Mouse (Mus musculus): Measurements from ENCODE around the gene Gm37240. TPM values are rescaled to one million over a fixed set of nuclear protein-coding genes. Genes with fewer than 3 reads are reported as not detected.

Gene Gm37240
- total and polyA plus RNA-seq, 3 experiments, result not detected

- DNase-seq (ENCODE audit: low spot score) (no peak), ATAC-seq (ENCODE audit: extremely low read depth, insufficient number of reproducible peaks, low FRiP score, poor library complexity, severe bottlenecking) (no peak)
- no peak for TF ChIP-seq CTCF (IDR thresholded peaks at IDR 0.05; ENCODE audit: low read depth, low read length)
- TF ChIP-seq GATA2 (IDR thresholded peaks at IDR 0.05; ENCODE audit: borderline replicate concordance, low read depth, low read length), result no peak
- TF ChIP-seq TAL1 (conservative IDR thresholded peaks at IDR 0.05; ENCODE audit: low read depth, low read length), result no peak
- TF ChIP-seq POLR2AphosphoS5 (IDR thresholded peaks at IDR 0.05; ENCODE audit: insufficient replicate concordance, low read depth, low read length), result no peak
- no peak for TF ChIP-seq GATA1 (IDR thresholded peaks at IDR 0.05; ENCODE audit: borderline replicate concordance, low read length)
- Histone ChIP-seq H3K9me3 (replicated peaks) (no peaks in the 10 kb centered on the region), H3K27me3 (ENCODE audit: insufficient read depth, low read length) (no peaks in the 10 kb centered on the region), H3K4me3 (ENCODE audit: low read depth, low read length) (no peak overlapping the region), H3K36me3 (replicated peaks) (no peaks in the 10 kb centered on the region), H3K4me1 (ENCODE audit: insufficient read depth, low read depth, low read length) (no peaks in the 10 kb centered on the region)
Observed at GRCm38 (mm10) chr3:85914806-85915205, 27.5 kb upstream of the Gm37240 start.

GRCm38 (mm10) chr3:85907136-85907535 lies 19.8 kb upstream of the Gm37240 start:
- H3K27me3 ChIP-seq (ENCODE audit: insufficient read depth, low read length), result peaks cover 2% of the 10 kb centered on the region; the same call in 1 of the 2 replicates
- TF ChIP-seq TAL1 (conservative IDR thresholded peaks at IDR 0.05; ENCODE audit: low read depth, low read length), result no peak
- no peak for TF ChIP-seq CTCF (IDR thresholded peaks at IDR 0.05; ENCODE audit: low read depth, low read length)
- TF ChIP-seq POLR2AphosphoS5 (IDR thresholded peaks at IDR 0.05; ENCODE audit: insufficient replicate concordance, low read depth, low read length), result no peak
- no peak for TF ChIP-seq GATA1 (IDR thresholded peaks at IDR 0.05; ENCODE audit: borderline replicate concordance, low read length)
- no peak for TF ChIP-seq GATA2 (IDR thresholded peaks at IDR 0.05; ENCODE audit: borderline replicate concordance, low read depth, low read length)
- H3K36me3 ChIP-seq (replicated peaks), result no peaks in the 10 kb centered on the region
- no peaks in the 10 kb centered on the region for H3K4me1 ChIP-seq (ENCODE audit: insufficient read depth, low read depth, low read length)
- DNase-seq (ENCODE audit: low spot score) (no peak), ATAC-seq (ENCODE audit: extremely low read depth, insufficient number of reproducible peaks, low FRiP score, poor library complexity, severe bottlenecking) (no peak)
- H3K9me3 ChIP-seq (replicated peaks), result no peaks in the 10 kb centered on the region
- no peak overlapping the region for H3K4me3 ChIP-seq (ENCODE audit: low read depth, low read length)

GRCm38 (mm10) chr3:85904371-85904770 lies 17.1 kb upstream of the Gm37240 start:
- TF ChIP-seq POLR2AphosphoS5 (IDR thresholded peaks at IDR 0.05; ENCODE audit: insufficient replicate concordance, low read depth, low read length) (no peak), TAL1 (conservative IDR thresholded peaks at IDR 0.05; ENCODE audit: low read depth, low read length) (no peak), CTCF (IDR thresholded peaks at IDR 0.05; ENCODE audit: low read depth, low read length) (no peak), GATA2 (IDR thresholded peaks at IDR 0.05; ENCODE audit: borderline replicate concordance, low read depth, low read length) (no peak), GATA1 (IDR thresholded peaks at IDR 0.05; ENCODE audit: borderline replicate concordance, low read length) (no peak)
- H3K27me3 ChIP-seq (ENCODE audit: insufficient read depth, low read length), result peaks cover 6% of the 10 kb centered on the region; the same call in 1 of the 2 replicates
- ATAC-seq (ENCODE audit: extremely low read depth, insufficient number of reproducible peaks, low FRiP score, poor library complexity, severe bottlenecking), result no peak
- no peaks in the 10 kb centered on the region for H3K36me3 ChIP-seq (replicated peaks)
- H3K4me1 ChIP-seq (ENCODE audit: insufficient read depth, low read depth, low read length), result no peaks in the 10 kb centered on the region
- no peaks in the 10 kb centered on the region for H3K9me3 ChIP-seq (replicated peaks)
- H3K4me3 ChIP-seq (ENCODE audit: low read depth, low read length), result no peak overlapping the region
- DNase-seq (ENCODE audit: low spot score), result no peak

GRCm38 (mm10) chr3:85895020-85895419 lies 7.7 kb upstream of the Gm37240 start:
- DNase-seq (ENCODE audit: low spot score), result no peak
- H3K4me1 ChIP-seq (ENCODE audit: insufficient read depth, low read depth, low read length), result no peaks in the 10 kb centered on the region
- ATAC-seq (ENCODE audit: extremely low read depth, insufficient number of reproducible peaks, low FRiP score, poor library complexity, severe bottlenecking), result no peak
- H3K9me3 ChIP-seq (replicated peaks), result no peaks in the 10 kb centered on the region
- TF ChIP-seq GATA1 (IDR thresholded peaks at IDR 0.05; ENCODE audit: borderline replicate concordance, low read length) (no peak), POLR2AphosphoS5 (IDR thresholded peaks at IDR 0.05; ENCODE audit: insufficient replicate concordance, low read depth, low read length) (no peak), GATA2 (IDR thresholded peaks at IDR 0.05; ENCODE audit: borderline replicate concordance, low read depth, low read length) (no peak), CTCF (IDR thresholded peaks at IDR 0.05; ENCODE audit: low read depth, low read length) (no peak), TAL1 (conservative IDR thresholded peaks at IDR 0.05; ENCODE audit: low read depth, low read length) (no peak)
- H3K4me3 ChIP-seq (ENCODE audit: low read depth, low read length), result no peak overlapping the region
- H3K36me3 ChIP-seq (replicated peaks), result no peaks in the 10 kb centered on the region
- no peaks in the 10 kb centered on the region for H3K27me3 ChIP-seq (ENCODE audit: insufficient read depth, low read length)

- Histone ChIP-seq H3K27me3 (ENCODE audit: insufficient read depth, low read length) (peaks cover 10% of the 10 kb centered on the region), H3K4me3 (ENCODE audit: low read depth, low read length) (no peak overlapping the region), H3K36me3 (replicated peaks) (no peaks in the 10 kb centered on the region), H3K9me3 (replicated peaks) (no peaks in the 10 kb centered on the region), H3K4me1 (ENCODE audit: insufficient read depth, low read depth, low read length) (peaks cover 13% of the 10 kb centered on the region)
- TF ChIP-seq GATA2 (IDR thresholded peaks at IDR 0.05; ENCODE audit: borderline replicate concordance, low read depth, low read length) (no peak), CTCF (IDR thresholded peaks at IDR 0.05; ENCODE audit: low read depth, low read length) (no peak), GATA1 (IDR thresholded peaks at IDR 0.05; ENCODE audit: borderline replicate concordance, low read length) (no peak), TAL1 (conservative IDR thresholded peaks at IDR 0.05; ENCODE audit: low read depth, low read length) (no peak), POLR2AphosphoS5 (IDR thresholded peaks at IDR 0.05; ENCODE audit: insufficient replicate concordance, low read depth, low read length) (no peak)
- no peak for ATAC-seq (ENCODE audit: extremely low read depth, insufficient number of reproducible peaks, low FRiP score, poor library complexity, severe bottlenecking)
- no peak for DNase-seq (ENCODE audit: low spot score)
Observed at GRCm38 (mm10) chr3:85891571-85891970, 4.3 kb upstream of the Gm37240 start.

GRCm38 (mm10) chr3:85888221-85888671 lies 928 bp upstream of the Gm37240 start:
- Histone ChIP-seq H3K36me3 (replicated peaks) (no peaks in the 10 kb centered on the region), H3K4me3 (ENCODE audit: low read depth, low read length) (no peak overlapping the region), H3K27me3 (ENCODE audit: insufficient read depth, low read length) (peaks cover 10% of the 10 kb centered on the region), H3K4me1 (ENCODE audit: insufficient read depth, low read depth, low read length) (peaks cover 13% of the 10 kb centered on the region), H3K9me3 (replicated peaks) (no peaks in the 10 kb centered on the region)
- TF ChIP-seq TAL1 (conservative IDR thresholded peaks at IDR 0.05; ENCODE audit: low read depth, low read length), result no peak
- no peak for TF ChIP-seq CTCF (IDR thresholded peaks at IDR 0.05; ENCODE audit: low read depth, low read length)
- TF ChIP-seq GATA1 (IDR thresholded peaks at IDR 0.05; ENCODE audit: borderline replicate concordance, low read length), result no peak
- TF ChIP-seq GATA2 (IDR thresholded peaks at IDR 0.05; ENCODE audit: borderline replicate concordance, low read depth, low read length), result no peak
- TF ChIP-seq POLR2AphosphoS5 (IDR thresholded peaks at IDR 0.05; ENCODE audit: insufficient replicate concordance, low read depth, low read length), result no peak
- DNase-seq (ENCODE audit: low spot score), result no peak
- no peak for ATAC-seq (ENCODE audit: extremely low read depth, insufficient number of reproducible peaks, low FRiP score, poor library complexity, severe bottlenecking)
